Mouse (Mus musculus) spleen, postnatal 10 days (tissue): ENCODE data around the gene Nuak1.

Experiments used
- DNase-seq, 2 experiments: peaks; one replicate each; pipeline ENCODE4 v3.0.0; 2021 to 2022; ENCODE audit warnings: low spot score in 2 of 2

The Nuak1 gene

DNA sequence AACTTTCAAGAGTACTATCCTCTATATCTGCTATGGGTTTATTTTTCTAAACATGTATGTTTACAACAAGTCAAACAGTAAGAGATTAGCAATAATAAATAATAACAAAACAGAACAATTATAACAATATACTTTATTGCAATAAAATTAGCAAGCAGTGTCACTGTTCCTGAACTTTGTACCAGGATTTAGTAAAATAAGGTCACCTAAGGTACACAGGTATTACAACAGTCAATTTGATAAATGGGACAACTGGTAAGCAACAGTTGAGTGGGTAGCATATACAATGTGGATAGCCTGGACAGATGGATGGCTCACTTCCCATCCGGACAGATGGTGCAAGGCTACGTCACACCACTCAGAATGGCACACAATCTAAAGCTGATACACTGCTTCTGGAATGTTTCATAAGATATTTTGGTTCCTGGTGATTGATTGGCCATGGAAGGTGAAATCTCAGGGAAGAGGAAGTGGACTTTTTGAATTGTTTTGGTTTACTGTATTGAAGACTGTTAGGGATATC lies 59.1 kb downstream of the Nuak1 start:
- no peak for DNase-seq

DNA sequence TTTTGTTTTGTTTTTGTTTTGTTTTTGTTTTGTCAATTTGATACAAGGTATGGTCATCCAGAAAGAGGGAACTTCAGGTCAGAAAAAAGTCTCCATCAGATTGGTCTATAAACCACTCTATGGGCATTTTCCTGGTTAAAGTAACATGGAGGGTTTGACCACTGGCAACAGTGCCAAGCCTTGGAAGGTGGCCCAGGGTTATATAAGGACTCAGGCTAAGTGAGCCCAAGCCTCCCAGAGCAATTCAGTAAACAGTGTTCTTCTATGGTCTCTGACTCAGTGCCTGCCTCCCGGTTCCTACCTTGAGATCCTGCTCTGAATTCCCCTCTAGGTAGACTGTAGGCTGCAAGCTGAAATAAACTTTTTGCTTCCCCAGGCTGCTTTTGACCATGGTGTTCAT lies 61.0 kb downstream of the Nuak1 start:
- no peak for DNase-seq

DNA sequence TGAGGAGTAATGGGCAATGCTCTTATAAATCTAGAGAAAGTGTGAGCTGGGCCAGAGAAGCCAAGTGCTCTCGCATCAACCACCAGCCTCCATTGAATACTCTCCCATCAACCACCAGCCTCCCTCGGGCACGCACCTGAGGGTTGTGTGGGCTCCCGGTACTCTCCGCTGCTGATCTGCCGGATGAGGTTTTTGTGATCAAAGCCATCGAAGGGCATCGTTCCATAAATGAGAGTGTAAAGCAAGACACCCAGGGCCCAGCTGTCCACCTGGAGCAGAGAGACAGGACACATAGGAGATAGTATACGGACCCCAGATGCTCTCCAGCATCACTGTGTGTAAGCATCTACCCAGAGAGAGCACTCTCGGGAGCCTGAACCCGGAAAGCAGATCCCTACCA lies 62.4 kb downstream of the Nuak1 start:
- no peak for DNase-seq

DNA sequence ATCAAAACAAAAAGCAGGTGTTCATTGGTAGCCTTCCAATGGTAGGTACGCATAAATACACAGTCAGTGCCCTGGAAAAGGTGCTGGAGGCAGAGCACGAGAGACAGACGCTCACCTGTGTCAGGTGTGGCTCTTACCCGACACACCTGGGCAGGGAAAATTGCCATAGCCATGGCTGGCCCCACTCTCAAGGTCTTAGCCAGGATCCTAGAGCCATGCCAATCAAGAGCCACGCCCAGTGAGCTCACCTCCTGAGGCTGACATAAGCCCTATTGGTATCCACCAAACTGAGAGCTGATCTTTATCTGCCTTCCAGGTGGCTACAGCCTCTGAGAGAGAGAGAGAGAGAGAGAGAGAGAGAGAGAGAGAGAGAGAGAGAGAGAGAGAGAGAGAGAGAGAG lies 64.1 kb downstream of the Nuak1 start:
- no peak for DNase-seq

DNA sequence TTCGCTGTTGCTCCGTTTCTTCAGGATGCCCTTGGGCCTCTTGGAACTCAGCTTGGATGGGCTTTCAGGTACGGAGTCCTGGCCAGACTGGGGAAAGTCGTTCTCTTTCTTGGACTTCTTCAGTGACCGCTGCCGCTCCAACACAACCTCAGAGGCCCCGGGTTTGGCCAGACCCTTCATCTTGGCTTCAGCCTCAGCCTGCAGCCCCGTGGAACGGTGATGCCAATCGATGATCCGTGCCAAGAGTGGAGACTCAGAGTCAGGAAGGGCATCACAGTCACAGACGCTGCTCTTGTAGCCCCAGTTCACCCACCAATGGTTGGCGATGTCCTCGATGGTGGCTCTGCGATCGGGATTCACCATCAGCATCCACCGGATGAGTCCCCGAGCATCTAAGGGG lies 65.4 kb downstream of the Nuak1 start:
- DNase-seq = no peak

DNA sequence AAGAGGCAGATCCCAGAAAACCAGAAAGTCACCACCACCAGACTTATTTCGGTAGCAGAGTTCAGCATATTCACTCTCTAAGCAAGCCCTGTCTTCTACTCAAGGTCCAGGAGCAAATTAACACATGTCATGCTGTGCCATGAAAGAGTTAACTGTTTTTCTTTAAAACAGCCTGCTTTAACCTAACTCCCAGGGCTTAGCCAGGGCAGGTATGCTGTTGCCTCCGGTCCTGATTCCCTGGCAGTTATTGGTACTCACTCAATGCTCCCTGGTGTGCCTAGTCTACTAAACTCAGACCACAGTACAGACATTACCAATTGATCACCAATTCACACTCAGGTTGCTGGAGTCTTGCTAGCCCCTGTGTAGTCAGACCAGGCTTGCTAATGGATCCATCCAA lies 66.9 kb downstream of the Nuak1 start:
- DNase-seq = no peak

DNA sequence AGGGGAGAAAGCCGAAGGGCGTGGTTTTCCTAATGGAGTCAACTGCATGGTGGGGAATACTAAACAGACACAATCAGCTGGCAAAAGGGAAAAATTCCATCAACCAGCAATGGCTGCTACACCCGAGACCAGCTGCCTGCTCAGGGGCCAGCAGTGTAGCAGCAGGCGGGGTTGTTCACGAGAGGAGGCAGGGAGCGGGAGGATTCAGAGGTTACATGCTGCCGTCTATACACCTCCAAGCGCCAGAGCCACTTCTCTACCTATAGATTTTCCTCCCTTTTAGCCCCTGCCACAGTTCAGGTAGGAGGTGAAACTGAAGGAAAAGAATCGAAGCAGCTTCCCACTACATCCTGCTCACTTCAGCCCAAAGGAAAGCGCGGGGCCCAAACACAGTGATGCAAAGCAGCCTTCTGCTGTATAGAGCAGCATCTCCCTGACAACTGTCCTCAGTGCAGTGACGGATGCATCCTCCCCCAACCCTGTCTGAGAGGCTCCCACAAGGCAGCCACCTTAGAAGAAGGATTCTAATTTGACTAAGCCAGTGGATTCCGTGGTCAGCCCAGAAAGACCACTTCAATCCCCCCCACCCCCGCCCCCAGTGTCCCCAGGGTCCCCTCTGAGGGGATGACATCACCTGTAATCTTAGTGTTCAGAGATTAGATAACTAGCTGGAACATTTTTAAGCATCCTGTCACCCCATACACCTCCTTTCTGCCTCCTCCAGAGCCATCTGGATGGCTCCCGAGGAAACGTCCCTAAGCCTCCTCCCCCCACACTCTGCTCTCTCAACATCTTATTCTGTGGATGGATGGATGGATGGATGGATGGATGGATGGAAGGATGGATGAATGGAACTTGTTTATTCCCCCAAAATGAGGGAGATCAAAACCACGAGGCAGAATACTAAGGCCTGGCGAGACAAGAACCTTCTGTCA lies 68.0 kb downstream of the Nuak1 start:
- DNase-seq = no peak

DNA sequence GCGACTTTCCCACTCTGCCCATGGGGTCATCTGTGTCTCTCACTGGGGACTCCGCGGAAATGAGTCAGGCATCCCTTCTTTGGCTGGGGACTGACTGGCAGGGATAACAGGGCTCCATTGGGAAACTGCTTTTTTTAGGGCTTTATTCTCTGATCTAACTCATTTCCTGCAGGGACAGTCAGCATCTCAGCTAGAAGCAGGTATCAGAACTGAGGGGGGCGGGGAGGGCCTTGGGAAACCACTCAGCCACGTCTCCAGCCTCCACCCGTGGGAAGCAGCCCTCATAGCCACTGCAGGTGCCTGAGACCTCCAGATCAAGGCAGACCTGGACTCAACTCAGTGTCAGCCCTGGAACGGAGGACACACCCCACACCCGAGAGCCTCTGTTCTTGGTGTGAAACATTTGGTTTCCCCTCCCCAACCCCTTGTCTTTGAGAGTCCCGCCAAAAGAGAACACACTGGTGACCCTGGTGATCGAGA lies 68.7 kb downstream of the Nuak1 start:
- no peak for DNase-seq

DNA sequence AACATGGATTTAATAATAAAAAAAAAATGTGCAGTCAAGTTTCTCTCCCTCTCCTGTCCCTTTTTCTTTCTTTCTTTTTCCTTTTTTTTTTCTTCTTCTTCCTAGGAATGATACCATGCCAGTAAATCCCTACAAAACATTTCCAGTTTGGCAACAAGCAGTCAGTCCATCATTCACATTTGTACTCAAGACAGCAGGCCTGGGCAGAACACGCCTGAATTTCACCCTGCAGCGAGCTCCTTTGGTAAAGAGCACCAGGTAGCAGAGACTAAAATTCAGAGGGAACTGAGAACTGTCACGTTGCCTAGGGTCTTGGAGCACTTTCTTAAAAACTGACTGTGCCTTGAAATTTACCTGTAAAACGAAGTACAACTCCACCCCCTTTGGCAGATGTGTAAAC lies 69.2 kb downstream of the Nuak1 start:
- no peak for DNase-seq

DNA sequence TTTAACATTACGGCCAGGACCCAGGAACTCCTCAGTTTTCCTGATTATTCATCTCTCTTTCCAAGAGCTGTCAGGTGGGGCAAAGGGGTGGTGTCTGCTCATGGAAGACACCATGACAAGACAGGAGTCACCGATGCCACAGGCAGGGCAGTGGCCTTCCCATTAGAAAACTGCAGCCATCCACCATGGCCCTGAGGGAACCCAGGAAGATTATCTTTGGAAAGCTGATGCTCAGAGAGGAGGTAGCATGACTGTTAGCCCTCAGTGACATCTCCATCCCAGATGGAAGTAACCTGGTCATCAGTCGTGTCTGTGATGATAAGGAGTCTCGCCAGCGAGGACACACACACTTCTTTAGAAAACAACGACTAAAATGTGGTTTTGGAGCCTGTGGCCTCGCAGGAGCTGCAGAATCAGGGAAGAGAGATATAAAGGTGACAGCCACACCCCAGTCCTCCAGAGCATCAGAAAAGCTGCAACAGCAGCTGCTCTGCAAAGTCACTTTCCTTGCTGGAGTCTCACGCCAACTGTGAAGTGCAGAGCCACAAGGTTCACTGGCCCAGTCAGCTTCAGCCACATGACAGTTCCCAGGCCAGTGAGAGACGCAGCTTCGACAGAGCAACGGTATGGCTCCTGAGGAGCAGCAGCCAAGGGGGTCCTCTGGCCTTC lies 70.6 kb downstream of the Nuak1 start:
- DNase-seq = no peak

DNA sequence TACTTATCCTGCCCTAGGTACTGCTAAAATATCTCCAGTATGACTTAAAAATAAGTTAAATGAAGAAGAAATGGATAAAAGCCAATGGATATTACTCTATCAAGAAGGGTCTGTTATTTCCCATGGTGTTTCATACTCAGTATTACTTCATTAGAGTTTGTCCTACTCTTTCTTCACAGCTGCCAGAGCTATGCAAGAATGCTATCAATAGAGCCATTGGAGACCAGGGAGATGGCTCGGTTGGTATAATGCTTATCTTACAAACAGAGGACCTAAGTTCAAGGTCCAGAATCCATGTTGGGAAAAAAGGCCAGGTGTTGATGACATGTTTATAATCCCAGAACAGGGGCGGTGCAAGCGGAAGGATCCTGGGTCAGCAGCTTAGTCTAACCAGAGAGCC lies 72.2 kb downstream of the Nuak1 start:
- no peak for DNase-seq

DNA sequence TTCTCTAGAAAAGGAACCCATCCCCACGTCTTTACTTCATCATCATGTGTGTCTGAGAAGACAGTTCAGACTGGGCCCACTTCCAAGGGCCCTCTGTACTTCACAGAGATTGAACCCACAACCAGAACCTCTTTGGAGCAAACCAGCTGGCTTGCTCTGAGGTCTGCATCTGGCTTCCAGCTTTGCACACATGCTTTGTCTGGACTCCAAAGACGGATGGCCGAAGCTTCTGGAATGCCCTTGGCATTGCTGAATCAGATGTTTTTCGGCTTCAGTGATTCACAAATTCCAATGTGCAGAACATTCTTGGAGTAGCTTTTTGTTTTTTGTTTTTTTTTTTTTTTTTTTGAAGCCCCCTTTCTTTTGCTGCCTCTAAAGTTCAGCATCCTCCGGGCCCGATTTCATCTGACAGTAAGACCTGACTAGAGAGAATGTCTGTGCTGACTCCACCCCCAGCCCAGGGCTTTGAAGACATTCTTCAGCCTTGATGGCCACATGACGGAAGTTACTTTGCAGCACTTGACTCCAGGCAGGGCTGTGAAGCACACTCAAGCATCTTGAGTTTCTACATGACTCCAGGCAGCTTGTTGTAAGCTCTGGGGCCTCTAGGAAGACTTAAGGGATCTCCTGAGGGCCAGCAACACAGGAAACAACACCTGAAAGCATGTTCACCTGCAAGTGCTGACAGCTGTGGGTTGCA lies 75.1 kb downstream of the Nuak1 start:
- no peak for DNase-seq

DNA sequence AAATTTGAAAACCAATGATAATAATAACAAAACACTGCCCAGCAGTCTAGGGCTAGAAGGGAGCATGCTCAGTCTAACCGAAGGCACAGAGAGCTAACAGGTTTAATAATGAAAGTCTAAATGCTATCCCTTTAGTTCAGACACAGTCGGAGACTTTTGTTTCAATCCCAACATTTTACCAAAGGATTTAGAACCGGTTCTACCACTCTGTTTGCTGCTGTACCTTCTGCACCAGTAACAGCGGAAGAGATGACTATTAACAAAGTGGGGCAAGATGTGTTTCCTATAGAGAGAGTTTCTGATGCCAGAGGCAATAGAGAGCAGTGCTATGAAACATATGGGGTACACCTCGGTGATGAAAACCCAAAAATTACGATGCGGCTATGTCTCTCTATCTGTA lies 76.6 kb downstream of the Nuak1 start:
- no peak for DNase-seq

DNA sequence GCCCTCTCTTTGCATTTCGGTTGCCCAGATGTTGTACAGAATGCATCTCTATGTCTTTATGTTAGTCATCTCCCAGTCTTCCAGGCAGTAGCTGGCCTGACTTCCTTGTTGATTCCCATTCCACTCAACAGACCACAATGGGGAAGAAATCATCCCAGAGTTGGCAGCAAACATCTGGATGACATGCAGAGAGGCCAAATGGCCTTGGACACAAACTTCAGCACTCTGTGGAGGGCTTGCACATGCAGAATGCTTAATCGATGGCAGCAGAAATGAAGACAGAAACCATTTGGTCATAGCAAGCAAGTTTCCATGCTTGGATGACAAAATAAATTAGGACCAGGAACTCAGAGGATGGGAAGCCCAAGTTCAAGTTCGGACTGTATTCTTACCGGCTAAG lies 79.4 kb downstream of the Nuak1 start:
- DNase-seq = no peak

DNA sequence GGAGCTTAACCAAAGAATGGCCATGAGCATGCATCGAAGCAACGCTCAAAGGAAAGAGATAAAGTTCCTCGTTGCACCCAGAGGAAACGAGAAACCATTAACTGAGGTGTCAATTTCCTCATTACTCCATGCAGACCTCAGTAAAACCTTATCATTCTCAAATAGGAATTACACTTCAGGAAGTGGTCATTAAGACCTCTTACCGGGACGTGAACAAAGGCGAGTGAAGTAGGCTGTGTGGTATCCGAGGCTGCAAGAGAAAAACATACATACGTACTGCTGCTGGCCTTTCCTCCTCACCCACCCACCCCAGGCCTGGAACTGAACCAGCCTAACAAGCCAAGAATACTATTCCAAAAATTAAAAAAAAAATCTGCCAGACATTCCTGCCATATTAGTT lies 80.0 kb downstream of the Nuak1 start:
- no peak for DNase-seq

DNA sequence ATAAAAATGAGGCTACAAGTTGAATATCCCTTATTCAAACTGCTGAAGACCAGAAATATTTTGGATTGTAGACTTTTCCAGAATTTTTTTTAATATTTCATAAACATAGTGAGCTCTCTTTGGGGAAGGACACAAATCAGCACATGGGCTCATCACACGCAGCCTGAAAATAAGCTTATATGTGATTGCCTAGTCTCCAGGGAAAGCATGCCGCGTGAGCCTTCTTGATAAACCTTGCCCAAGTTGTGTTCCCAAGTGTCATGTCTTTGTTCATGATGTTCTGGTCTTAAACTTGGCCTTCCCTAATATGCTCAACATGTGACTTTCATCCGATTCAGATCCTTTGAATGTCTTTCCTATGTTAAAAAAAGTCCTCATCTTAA lies 81.7 kb downstream of the Nuak1 start:
- DNase-seq = no peak

DNA sequence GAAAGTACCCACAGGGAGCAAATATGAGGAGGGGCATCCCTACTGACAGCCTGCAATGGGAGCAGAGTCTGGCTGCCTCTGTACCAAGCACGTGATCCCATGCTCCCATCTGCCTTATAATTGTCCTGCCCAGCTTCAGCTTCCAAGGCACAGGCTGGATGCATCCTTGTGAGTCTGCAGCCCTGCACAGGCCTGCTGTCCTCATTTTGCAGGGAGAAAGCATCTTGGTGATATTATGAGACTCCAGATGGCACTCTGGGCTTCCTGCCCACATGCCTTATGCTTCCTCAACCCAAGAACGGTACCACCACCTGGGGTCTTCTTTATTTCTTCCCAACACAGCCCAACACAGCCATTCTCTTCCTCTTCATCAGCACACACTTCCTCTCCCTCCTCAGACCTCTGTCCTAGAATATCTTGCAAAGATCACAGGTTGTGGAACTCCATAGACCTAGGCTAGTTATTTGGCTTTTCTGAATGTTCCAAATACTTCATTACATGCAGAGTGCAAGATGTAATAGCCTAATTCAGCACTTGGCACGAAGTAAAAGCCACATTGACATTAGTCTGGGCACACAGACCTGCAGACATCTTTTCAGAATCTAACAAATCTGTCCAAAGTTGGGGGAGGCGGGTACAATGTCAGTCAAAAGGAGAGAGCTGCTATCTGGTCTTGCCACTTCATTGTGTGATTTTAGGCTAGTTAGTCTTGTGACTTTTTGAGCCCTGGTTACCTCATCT lies 82.2 kb downstream of the Nuak1 start:
- DNase-seq = no peak

DNA sequence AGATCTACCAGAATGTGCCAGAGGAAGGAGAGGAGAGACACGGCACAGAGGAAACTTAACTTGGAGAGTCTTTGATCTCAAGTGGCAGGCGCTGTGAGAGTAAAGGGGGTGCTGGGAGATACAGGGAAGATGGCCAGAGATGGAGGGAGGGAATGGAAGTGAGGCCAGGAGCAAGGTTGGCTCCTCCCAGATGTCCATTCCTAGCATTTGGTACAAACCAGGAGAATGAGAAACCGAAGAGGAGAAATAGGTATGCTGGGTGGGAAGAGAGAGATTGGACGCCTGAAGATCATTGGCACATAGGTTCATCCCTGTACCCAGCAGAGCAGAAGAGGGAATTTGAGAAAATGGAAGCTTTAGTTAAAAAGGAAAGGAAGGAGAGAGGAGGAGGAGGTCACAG lies 82.8 kb downstream of the Nuak1 start:
- no peak for DNase-seq

DNA sequence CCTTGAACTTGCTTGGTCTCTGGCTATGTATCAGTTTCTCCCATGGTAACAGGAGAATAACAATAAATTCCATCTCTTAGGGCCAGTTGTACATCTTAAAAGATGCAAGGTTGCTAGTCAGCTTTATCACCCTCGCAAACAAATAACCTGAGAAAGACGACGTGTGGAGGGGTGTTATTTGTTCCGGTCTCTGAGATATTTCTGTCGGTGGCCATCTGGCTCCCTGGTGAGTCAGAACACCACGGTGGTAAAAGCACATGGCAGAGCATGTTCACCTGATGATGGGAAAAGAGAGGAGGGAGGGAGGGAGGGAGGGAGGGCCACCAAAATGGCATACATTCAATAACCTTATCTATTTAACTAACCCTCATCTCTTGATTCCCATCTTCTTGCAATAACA lies 86.1 kb downstream of the Nuak1 start:
- no peak for DNase-seq

DNA sequence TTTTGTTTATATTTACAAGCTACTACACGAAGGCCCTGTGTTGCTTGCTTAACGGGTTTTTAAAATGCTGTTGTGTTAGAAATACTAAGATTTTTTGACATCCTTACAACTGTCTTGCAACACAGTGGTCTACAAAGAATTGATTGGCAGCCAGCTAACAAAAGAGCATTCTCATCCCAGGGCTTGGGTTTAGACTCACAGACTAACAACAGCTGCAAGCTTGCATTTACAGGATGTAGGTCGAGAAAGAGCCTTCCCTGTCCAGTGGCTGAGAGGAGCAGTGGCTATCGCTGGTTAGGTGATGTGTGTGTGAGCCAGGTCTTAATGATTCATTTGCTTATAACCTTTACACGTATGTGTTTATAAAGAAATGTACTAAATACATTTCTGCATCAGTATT lies 94.7 kb downstream of the Nuak1 start:
- no peak for DNase-seq

DNA sequence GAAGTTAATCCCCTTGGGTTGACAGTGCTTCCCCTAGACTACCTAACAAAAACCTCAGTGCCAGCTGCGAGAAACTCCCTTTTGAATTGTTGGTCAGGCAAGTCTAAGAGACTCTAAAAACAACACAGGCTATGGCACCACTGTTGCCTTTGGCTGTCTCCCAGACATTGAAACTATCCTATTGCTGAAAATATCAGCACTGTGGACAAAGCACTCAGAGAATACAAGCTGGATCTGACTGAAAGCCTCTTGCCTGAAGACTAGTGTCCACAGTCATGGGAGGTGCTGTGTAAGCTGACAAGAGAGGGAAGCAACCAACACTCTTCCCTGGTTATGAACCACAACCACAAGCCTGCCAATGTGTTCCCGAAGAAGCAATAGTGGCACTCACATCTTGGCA lies 96.9 kb downstream of the Nuak1 start:
- DNase-seq = no peak

DNA sequence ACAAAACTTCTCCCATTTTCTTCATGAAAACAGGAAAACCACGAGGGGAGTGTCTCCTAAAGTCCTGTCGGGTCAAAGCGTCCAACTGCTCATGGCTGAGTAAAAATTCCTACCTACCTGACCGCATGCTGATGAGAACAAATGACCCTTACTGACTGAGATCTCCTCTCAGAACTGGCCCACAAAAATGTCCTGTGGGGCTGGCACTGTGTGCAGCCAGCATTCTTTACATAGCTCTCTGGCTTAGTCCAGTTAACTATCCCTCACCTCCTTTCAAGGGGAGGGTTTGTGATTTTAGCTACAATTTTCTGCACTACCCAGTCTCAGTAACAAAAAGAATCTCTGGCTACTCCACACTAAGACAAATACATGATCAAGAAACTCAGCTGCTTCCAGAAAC lies 100.9 kb downstream of the Nuak1 start:
- no peak for DNase-seq
